Mouse (Mus musculus): ENCODE measurements around the gene Zfyve27. TPM values are rescaled to one million over a fixed set of nuclear protein-coding genes. Genes with fewer than 3 reads are reported as not detected.

Zfyve27 gene
- polyA plus RNA-seq, 1 experiment: 53.1 TPM

GRCm38 (mm10) chr19:42127024-42127423 lies 36.7 kb upstream of the Zfyve27 start:
- no peak overlapping the region for H3K4me3 ChIP-seq (replicated peaks; ENCODE audit: control insufficient read depth, low read depth, low read length)
- WGBS: 84% methylated on average over 5 of the region's 5 CpGs
- no peak overlapping the region for H3K27ac ChIP-seq (ENCODE audit: control insufficient read depth, insufficient read depth, low read depth, low read length, poor library complexity)
- TF ChIP-seq POLR2A (IDR thresholded peaks at IDR 0.05; ENCODE audit: borderline replicate concordance, control insufficient read depth, low read depth, low read length) (no peak), CTCF (IDR thresholded peaks at IDR 0.05; ENCODE audit: control insufficient read depth, insufficient read depth, low read length) (no peak)
- H3K4me1 ChIP-seq (ENCODE audit: control insufficient read depth, insufficient read depth, low read length): no peaks in the 10 kb centered on the region

GRCm38 (mm10) chr19:42128052-42128740 lies 35.6 kb upstream of the Zfyve27 start:
- TF ChIP-seq CTCF (IDR thresholded peaks at IDR 0.05; ENCODE audit: control insufficient read depth, insufficient read depth, low read length) (no peak), POLR2A (IDR thresholded peaks at IDR 0.05; ENCODE audit: borderline replicate concordance, control insufficient read depth, low read depth, low read length) (no peak)
- Histone ChIP-seq H3K4me3 (replicated peaks; ENCODE audit: control insufficient read depth, low read depth, low read length) (peak overlapping the region; percentile 59), H3K27ac (ENCODE audit: control insufficient read depth, insufficient read depth, low read depth, low read length, poor library complexity) (no peak overlapping the region; the same call in 1 of the 2 replicates), H3K4me1 (ENCODE audit: control insufficient read depth, insufficient read depth, low read length) (no peaks in the 10 kb centered on the region)
- WGBS: 9% methylated on average over 23 of the region's 23 CpGs

- Histone ChIP-seq H3K4me1 (ENCODE audit: control insufficient read depth, insufficient read depth, low read length) (no peaks in the 10 kb centered on the region), H3K27ac (ENCODE audit: control insufficient read depth, insufficient read depth, low read depth, low read length, poor library complexity) (peak within 1 kb of the TSS; percentile 49), H3K4me3 (replicated peaks; ENCODE audit: control insufficient read depth, low read depth, low read length) (peak within 1 kb of the TSS; percentile 59)
- peak; percentile 31; the same call in 1 of the 2 replicates for TF ChIP-seq POLR2A (IDR thresholded peaks at IDR 0.05; ENCODE audit: borderline replicate concordance, control insufficient read depth, low read depth, low read length)
- TF ChIP-seq CTCF (IDR thresholded peaks at IDR 0.05; ENCODE audit: control insufficient read depth, insufficient read depth, low read length): no peak
- WGBS: under 1% methylated on average over 54 of the region's 54 CpGs
These were observed 34.8 kb upstream of the Zfyve27 start, which contains the start of gene Avpi1 for GRCm38 (mm10) chr19:42128787-42129508. TSS of gene Avpi1 (minus strand) at chr19:42129059.

- Histone ChIP-seq H3K4me3 (replicated peaks; ENCODE audit: control insufficient read depth, low read depth, low read length) (no peak overlapping the region), H3K4me1 (ENCODE audit: control insufficient read depth, insufficient read depth, low read length) (no peaks in the 10 kb centered on the region), H3K27ac (ENCODE audit: control insufficient read depth, insufficient read depth, low read depth, low read length, poor library complexity) (peak overlapping the region; percentile 49; the same call in 1 of the 2 replicates)
- TF ChIP-seq CTCF (IDR thresholded peaks at IDR 0.05; ENCODE audit: control insufficient read depth, insufficient read depth, low read length) (no peak), POLR2A (IDR thresholded peaks at IDR 0.05; ENCODE audit: borderline replicate concordance, control insufficient read depth, low read depth, low read length) (no peak)
- 13% methylated on average over 14 of the region's 14 CpGs for WGBS
These were observed 34.0 kb upstream of the Zfyve27 start for GRCm38 (mm10) chr19:42129509-42130293.

- H3K27ac ChIP-seq (ENCODE audit: control insufficient read depth, insufficient read depth, low read depth, low read length, poor library complexity): peak overlapping the region; percentile 26; the same call in 1 of the 2 replicates
- no peak overlapping the region for H3K4me3 ChIP-seq (replicated peaks; ENCODE audit: control insufficient read depth, low read depth, low read length)
- H3K4me1 ChIP-seq (ENCODE audit: control insufficient read depth, insufficient read depth, low read length): no peaks in the 10 kb centered on the region
- 46% methylated on average over 3 of the region's 3 CpGs for WGBS
- TF ChIP-seq POLR2A (IDR thresholded peaks at IDR 0.05; ENCODE audit: borderline replicate concordance, control insufficient read depth, low read depth, low read length) (no peak), CTCF (IDR thresholded peaks at IDR 0.05; ENCODE audit: control insufficient read depth, insufficient read depth, low read length) (no peak)
These were observed 33.5 kb upstream of the Zfyve27 start for GRCm38 (mm10) chr19:42130294-42130606.

GRCm38 (mm10) chr19:42131101-42131500 lies 32.6 kb upstream of the Zfyve27 start:
- H3K4me3 ChIP-seq (replicated peaks; ENCODE audit: control insufficient read depth, low read depth, low read length): no peak overlapping the region
- H3K4me1 ChIP-seq (ENCODE audit: control insufficient read depth, insufficient read depth, low read length): no peaks in the 10 kb centered on the region
- 28% methylated on average over 5 of the region's 5 CpGs for WGBS
- TF ChIP-seq POLR2A (IDR thresholded peaks at IDR 0.05; ENCODE audit: borderline replicate concordance, control insufficient read depth, low read depth, low read length): no peak
- no peak for TF ChIP-seq CTCF (IDR thresholded peaks at IDR 0.05; ENCODE audit: control insufficient read depth, insufficient read depth, low read length)
- H3K27ac ChIP-seq (ENCODE audit: control insufficient read depth, insufficient read depth, low read depth, low read length, poor library complexity): no peak overlapping the region

- no peak overlapping the region for H3K4me3 ChIP-seq (replicated peaks; ENCODE audit: control insufficient read depth, low read depth, low read length)
- TF ChIP-seq CTCF (IDR thresholded peaks at IDR 0.05; ENCODE audit: control insufficient read depth, insufficient read depth, low read length) (no peak), POLR2A (IDR thresholded peaks at IDR 0.05; ENCODE audit: borderline replicate concordance, control insufficient read depth, low read depth, low read length) (no peak)
- H3K4me1 ChIP-seq (ENCODE audit: control insufficient read depth, insufficient read depth, low read length): no peaks in the 10 kb centered on the region; the same call in 1 of the 2 replicates
- H3K27ac ChIP-seq (ENCODE audit: control insufficient read depth, insufficient read depth, low read depth, low read length, poor library complexity): no peak overlapping the region
These were observed 28.7 kb upstream of the Zfyve27 start for GRCm38 (mm10) chr19:42135070-42135469.

- no peaks in the 10 kb centered on the region; the same call in 1 of the 2 replicates for H3K4me1 ChIP-seq (ENCODE audit: control insufficient read depth, insufficient read depth, low read length)
- TF ChIP-seq CTCF (IDR thresholded peaks at IDR 0.05; ENCODE audit: control insufficient read depth, insufficient read depth, low read length) (no peak), POLR2A (IDR thresholded peaks at IDR 0.05; ENCODE audit: borderline replicate concordance, control insufficient read depth, low read depth, low read length) (no peak)
- H3K4me3 ChIP-seq (replicated peaks; ENCODE audit: control insufficient read depth, low read depth, low read length): no peak overlapping the region
- 66% methylated on average over 5 of the region's 5 CpGs for WGBS
- H3K27ac ChIP-seq (ENCODE audit: control insufficient read depth, insufficient read depth, low read depth, low read length, poor library complexity): no peak overlapping the region
These were observed 27.6 kb upstream of the Zfyve27 start for GRCm38 (mm10) chr19:42136126-42136525.
